Mouse (Mus musculus): ENCODE data around the gene Tstd2. TPM values are rescaled to one million over a fixed set of nuclear protein-coding genes. Genes with fewer than 3 reads are reported as not detected.

Tstd2 gene
- total and polyA plus RNA-seq, 3 experiments: 15.8 to 54.6 (median 51.5) TPM

DNA sequence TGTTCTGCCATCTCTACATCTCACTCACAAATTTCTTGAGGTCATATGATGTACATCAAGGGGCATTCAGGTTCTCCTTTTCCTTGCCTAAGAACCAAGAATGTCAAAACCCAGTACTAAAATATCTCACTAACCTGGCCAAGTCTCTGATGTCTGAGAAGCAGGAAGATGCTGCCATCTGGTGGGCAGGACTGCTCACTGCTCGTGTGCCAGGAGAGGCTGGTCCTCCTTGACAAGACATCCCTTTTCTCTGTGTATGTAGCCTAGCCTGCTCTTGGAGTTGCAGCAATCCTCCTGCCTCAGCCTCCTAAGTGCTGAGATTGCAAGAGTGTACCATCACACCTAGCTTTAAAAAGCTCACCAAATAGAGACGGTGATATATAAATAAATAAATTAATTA, 12.0 kb downstream of the Tstd2 start:
- H3K4me3 ChIP-seq (ENCODE audit: low read depth, low read length): no peak overlapping the region
- peak; percentile 60 for ATAC-seq (ENCODE audit: extremely low read depth, insufficient number of reproducible peaks, low FRiP score, poor library complexity, severe bottlenecking)
- peak; percentile 36 for DNase-seq (ENCODE audit: low spot score)
- H3K4me1 ChIP-seq (ENCODE audit: insufficient read depth, low read depth, low read length): peaks cover 8% of the 10 kb centered on the region; the same call in 1 of the 2 replicates
- no peaks in the 10 kb centered on the region for H3K27me3 ChIP-seq (ENCODE audit: insufficient read depth, low read length)
- peaks cover 90% of the 10 kb centered on the region for H3K36me3 ChIP-seq (replicated peaks)
- no peaks in the 10 kb centered on the region for H3K9me3 ChIP-seq (replicated peaks)
- no peak for TF ChIP-seq GATA2 (IDR thresholded peaks at IDR 0.05; ENCODE audit: borderline replicate concordance, low read depth, low read length)
- TF ChIP-seq POLR2AphosphoS5 (IDR thresholded peaks at IDR 0.05; ENCODE audit: insufficient replicate concordance, low read depth, low read length): no peak
- peak; percentile 79 for TF ChIP-seq CTCF (IDR thresholded peaks at IDR 0.05; ENCODE audit: low read depth, low read length)

DNA sequence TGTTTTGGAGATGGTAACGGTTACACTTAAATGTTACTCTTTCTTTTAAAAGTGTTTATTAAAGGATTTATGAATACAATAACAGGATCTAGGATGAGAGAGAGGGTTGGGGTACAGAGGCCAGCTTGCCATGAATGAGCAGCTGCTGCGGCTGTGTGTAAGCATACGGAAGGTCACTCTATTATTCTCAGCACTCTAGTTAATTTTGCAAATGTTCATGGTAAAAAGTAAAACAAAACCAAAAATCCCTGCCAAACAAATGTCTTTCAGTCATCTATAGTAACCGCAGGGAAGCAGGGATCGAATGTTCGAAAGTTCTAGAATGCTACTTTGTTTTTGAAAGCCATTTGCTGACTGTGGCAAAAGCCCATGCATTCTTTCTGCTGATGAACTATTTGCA, 15.1 kb downstream of the Tstd2 start:
- ATAC-seq (ENCODE audit: extremely low read depth, insufficient number of reproducible peaks, low FRiP score, poor library complexity, severe bottlenecking): no peak
- peaks cover 5% of the 10 kb centered on the region; the same call in 1 of the 2 replicates for H3K4me1 ChIP-seq (ENCODE audit: insufficient read depth, low read depth, low read length)
- H3K4me3 ChIP-seq (ENCODE audit: low read depth, low read length): no peak overlapping the region
- H3K27me3 ChIP-seq (ENCODE audit: insufficient read depth, low read length): no peaks in the 10 kb centered on the region
- no peaks in the 10 kb centered on the region for H3K9me3 ChIP-seq (replicated peaks)
- TF ChIP-seq TAL1 (conservative IDR thresholded peaks at IDR 0.05; ENCODE audit: low read depth, low read length) (no peak), GATA2 (IDR thresholded peaks at IDR 0.05; ENCODE audit: borderline replicate concordance, low read depth, low read length) (no peak), GATA1 (IDR thresholded peaks at IDR 0.05; ENCODE audit: borderline replicate concordance, low read length) (no peak), POLR2AphosphoS5 (IDR thresholded peaks at IDR 0.05; ENCODE audit: insufficient replicate concordance, low read depth, low read length) (no peak), CTCF (IDR thresholded peaks at IDR 0.05; ENCODE audit: low read depth, low read length) (no peak)
- no peak for DNase-seq (ENCODE audit: low spot score)
- H3K36me3 ChIP-seq (replicated peaks): peaks cover 93% of the 10 kb centered on the region

DNA sequence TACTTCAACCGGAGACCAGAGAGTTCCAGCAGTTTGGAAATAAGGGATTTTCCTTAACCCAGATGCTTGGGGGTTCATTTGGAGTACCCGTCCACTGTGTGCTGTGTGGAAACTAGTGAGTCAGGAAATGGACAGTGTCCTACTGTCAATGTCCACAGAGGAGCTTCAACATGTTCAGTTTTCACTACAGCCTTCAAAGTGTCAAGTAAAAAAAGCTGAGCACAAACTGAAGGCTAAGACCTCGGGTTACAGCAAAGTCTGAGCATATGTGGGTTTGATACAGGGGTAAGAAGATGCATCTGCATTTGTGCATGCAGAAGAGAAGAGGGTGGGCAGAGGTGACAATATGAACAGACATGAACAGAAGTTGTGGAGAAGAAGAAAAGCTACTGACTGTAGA, 17.7 kb downstream of the Tstd2 start:
- H3K36me3 ChIP-seq (replicated peaks): peaks cover 98% of the 10 kb centered on the region
- no peaks in the 10 kb centered on the region for H3K9me3 ChIP-seq (replicated peaks)
- H3K27me3 ChIP-seq (ENCODE audit: insufficient read depth, low read length): no peaks in the 10 kb centered on the region
- no peak for DNase-seq (ENCODE audit: low spot score)
- no peaks in the 10 kb centered on the region for H3K4me1 ChIP-seq (ENCODE audit: insufficient read depth, low read depth, low read length)
- TF ChIP-seq GATA2 (IDR thresholded peaks at IDR 0.05; ENCODE audit: borderline replicate concordance, low read depth, low read length): no peak
- no peak for TF ChIP-seq POLR2AphosphoS5 (IDR thresholded peaks at IDR 0.05; ENCODE audit: insufficient replicate concordance, low read depth, low read length)
- TF ChIP-seq GATA1 (IDR thresholded peaks at IDR 0.05; ENCODE audit: borderline replicate concordance, low read length): no peak
- no peak for TF ChIP-seq TAL1 (conservative IDR thresholded peaks at IDR 0.05; ENCODE audit: low read depth, low read length)
- TF ChIP-seq CTCF (IDR thresholded peaks at IDR 0.05; ENCODE audit: low read depth, low read length): no peak
- H3K4me3 ChIP-seq (ENCODE audit: low read depth, low read length): no peak overlapping the region
- ATAC-seq (ENCODE audit: extremely low read depth, insufficient number of reproducible peaks, low FRiP score, poor library complexity, severe bottlenecking): no peak

DNA sequence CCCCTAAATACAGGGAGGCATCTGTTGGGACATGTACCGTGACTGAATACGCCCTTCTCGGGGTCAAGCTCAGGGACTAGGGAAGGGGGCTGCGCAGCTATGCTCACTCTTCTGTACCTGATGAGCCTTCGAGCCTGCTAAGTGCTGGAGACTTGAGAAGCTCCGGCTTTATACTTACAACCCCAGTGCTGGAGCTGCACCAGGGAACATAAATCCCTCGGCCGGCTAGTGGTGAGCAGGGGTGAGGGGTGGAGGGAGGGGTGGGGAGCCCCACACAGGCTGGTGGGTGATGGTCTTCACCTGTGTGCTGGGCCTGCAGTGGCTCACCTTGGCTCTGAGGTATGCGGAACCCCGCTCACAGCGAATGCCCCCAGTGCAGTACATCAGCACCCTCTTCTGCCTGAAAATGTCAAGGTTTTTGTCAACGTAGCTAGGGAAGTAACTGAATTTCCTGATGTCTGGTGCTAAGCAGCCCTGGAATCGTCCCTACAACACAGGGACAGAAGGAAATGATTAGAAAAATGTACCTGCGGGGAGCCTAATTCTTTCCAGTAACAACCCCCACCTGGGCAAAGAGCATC, 18.9 kb downstream of the Tstd2 start:
- Histone ChIP-seq H3K4me3 (ENCODE audit: low read depth, low read length) (no peak overlapping the region), H3K27me3 (ENCODE audit: insufficient read depth, low read length) (no peaks in the 10 kb centered on the region), H3K36me3 (replicated peaks) (peaks cover 97% of the 10 kb centered on the region), H3K9me3 (replicated peaks) (no peaks in the 10 kb centered on the region), H3K4me1 (ENCODE audit: insufficient read depth, low read depth, low read length) (no peaks in the 10 kb centered on the region)
- DNase-seq (ENCODE audit: low spot score): no peak
- no peak for ATAC-seq (ENCODE audit: extremely low read depth, insufficient number of reproducible peaks, low FRiP score, poor library complexity, severe bottlenecking)
- no peak for TF ChIP-seq GATA2 (IDR thresholded peaks at IDR 0.05; ENCODE audit: borderline replicate concordance, low read depth, low read length)
- no peak for TF ChIP-seq TAL1 (conservative IDR thresholded peaks at IDR 0.05; ENCODE audit: low read depth, low read length)
- no peak for TF ChIP-seq GATA1 (IDR thresholded peaks at IDR 0.05; ENCODE audit: borderline replicate concordance, low read length)
- TF ChIP-seq POLR2AphosphoS5 (IDR thresholded peaks at IDR 0.05; ENCODE audit: insufficient replicate concordance, low read depth, low read length): no peak
- TF ChIP-seq CTCF (IDR thresholded peaks at IDR 0.05; ENCODE audit: low read depth, low read length): no peak

DNA sequence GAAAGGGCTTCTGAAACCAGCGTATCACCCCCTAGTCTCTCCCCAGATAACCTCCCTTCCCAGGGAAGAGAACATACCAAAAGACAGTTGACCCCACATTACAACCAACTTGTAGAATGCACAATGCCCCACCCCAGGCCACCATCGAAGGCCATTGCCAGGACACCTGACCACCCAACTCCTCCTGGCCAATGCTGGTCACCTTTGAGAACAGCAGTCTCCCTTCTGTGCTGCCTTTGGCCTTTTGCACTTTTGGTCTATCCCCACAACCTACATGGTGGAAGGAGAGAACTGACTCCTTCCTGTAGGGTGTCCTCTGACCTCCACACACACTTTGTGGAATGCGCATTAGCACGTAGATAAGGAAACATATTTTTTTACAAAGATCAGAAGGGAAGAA, 21.0 kb downstream of the Tstd2 start:
- Histone ChIP-seq H3K4me1 (ENCODE audit: insufficient read depth, low read depth, low read length) (no peaks in the 10 kb centered on the region), H3K4me3 (ENCODE audit: low read depth, low read length) (no peak overlapping the region), H3K27me3 (ENCODE audit: insufficient read depth, low read length) (no peaks in the 10 kb centered on the region), H3K36me3 (replicated peaks) (peaks cover 95% of the 10 kb centered on the region), H3K9me3 (replicated peaks) (no peaks in the 10 kb centered on the region)
- no peak for DNase-seq (ENCODE audit: low spot score)
- ATAC-seq (ENCODE audit: extremely low read depth, insufficient number of reproducible peaks, low FRiP score, poor library complexity, severe bottlenecking): no peak
- TF ChIP-seq CTCF (IDR thresholded peaks at IDR 0.05; ENCODE audit: low read depth, low read length): no peak
- no peak for TF ChIP-seq GATA2 (IDR thresholded peaks at IDR 0.05; ENCODE audit: borderline replicate concordance, low read depth, low read length)

DNA sequence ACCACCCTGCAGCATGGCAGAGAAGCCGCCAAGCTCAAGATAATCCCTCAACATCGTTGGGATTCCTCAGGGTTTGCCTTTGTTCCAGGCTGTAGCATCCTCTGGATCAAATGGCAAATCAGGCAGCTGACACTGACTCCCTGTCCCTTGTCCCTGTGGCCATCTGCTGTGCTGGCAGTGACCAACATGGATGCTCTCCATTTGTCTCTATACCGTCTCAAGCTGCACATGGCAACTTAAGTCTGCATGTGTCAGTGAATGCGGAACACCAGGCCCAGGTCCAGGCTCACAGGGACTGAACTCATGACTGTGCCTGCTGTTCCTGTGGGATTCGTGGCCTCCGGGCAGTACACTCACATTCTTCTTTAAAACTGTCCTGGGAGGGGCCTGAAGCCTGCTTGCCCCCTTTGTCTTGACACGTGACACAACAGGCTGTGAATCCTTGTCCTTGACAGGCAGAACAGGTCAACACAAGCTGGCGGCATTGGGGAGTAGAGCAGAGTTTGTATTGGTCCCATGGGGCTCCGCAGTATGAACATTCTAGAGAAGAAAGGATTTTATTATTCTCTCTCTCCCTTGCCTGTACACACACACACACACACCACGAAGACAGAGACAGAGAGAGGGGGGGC, 21.8 kb downstream of the Tstd2 start:
- ATAC-seq (ENCODE audit: extremely low read depth, insufficient number of reproducible peaks, low FRiP score, poor library complexity, severe bottlenecking) (no peak), DNase-seq (ENCODE audit: low spot score) (no peak)
- Histone ChIP-seq H3K36me3 (replicated peaks) (peaks cover 86% of the 10 kb centered on the region), H3K27me3 (ENCODE audit: insufficient read depth, low read length) (no peaks in the 10 kb centered on the region), H3K9me3 (replicated peaks) (no peaks in the 10 kb centered on the region), H3K4me1 (ENCODE audit: insufficient read depth, low read depth, low read length) (no peaks in the 10 kb centered on the region), H3K4me3 (ENCODE audit: low read depth, low read length) (no peak overlapping the region)
- TF ChIP-seq CTCF (IDR thresholded peaks at IDR 0.05; ENCODE audit: low read depth, low read length) (no peak), POLR2AphosphoS5 (IDR thresholded peaks at IDR 0.05; ENCODE audit: insufficient replicate concordance, low read depth, low read length) (no peak), GATA1 (IDR thresholded peaks at IDR 0.05; ENCODE audit: borderline replicate concordance, low read length) (no peak), TAL1 (conservative IDR thresholded peaks at IDR 0.05; ENCODE audit: low read depth, low read length) (no peak), GATA2 (IDR thresholded peaks at IDR 0.05; ENCODE audit: borderline replicate concordance, low read depth, low read length) (no peak)
